Mouse (Mus musculus): ENCODE results near the gene Nhlh2. TPM values are rescaled to one million over a fixed set of nuclear protein-coding genes. Genes with fewer than 3 reads are reported as not detected.

Nhlh2 gene
- polyA plus RNA-seq, 1 experiment from 2014 or later, result 0.06 TPM

DNA sequence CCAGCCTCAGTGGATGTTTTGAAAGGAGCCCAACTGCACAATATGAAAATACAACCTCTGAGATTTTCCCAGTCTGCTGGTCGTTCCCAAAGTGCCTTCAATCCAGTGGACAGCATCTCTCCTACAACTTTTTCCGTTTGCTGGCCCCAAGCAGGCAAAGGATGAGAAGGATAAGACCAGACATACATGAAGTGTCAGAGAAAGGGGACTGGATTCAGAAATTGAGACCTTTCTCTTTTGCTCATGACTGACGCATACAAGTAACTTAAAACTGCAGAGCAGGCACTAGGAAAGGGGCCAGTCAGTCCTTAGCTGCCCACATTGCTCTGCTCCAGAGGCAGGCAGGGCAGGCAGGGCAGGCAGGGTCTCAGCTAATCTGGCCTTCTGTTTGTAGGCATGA lies 19.7 kb upstream of the Nhlh2 start:
- Histone ChIP-seq H3K4me2 (replicated peaks; ENCODE audit: low read depth, low read length) (no peak overlapping the region), H3K27ac (ENCODE audit: low read length) (no peak overlapping the region), H3K36me3 (ENCODE audit: insufficient read depth, low read length) (no peaks in the 10 kb centered on the region), H3K9ac (replicated peaks; ENCODE audit: low read length) (no peak overlapping the region), H3K4me3 (ENCODE audit: low read length) (no peak overlapping the region), H3K4me1 (ENCODE audit: insufficient read depth, low read length) (no peaks in the 10 kb centered on the region), H3K9me3 (ENCODE audit: low read length) (no peaks in the 10 kb centered on the region), H3K27me3 (ENCODE audit: insufficient read depth, low read length) (no peaks in the 10 kb centered on the region)
- WGBS, result 55% methylated on average over 3 of the region's 3 CpGs
- no peak for ATAC-seq (ENCODE audit: low FRiP score, low TSS enrichment)

DNA sequence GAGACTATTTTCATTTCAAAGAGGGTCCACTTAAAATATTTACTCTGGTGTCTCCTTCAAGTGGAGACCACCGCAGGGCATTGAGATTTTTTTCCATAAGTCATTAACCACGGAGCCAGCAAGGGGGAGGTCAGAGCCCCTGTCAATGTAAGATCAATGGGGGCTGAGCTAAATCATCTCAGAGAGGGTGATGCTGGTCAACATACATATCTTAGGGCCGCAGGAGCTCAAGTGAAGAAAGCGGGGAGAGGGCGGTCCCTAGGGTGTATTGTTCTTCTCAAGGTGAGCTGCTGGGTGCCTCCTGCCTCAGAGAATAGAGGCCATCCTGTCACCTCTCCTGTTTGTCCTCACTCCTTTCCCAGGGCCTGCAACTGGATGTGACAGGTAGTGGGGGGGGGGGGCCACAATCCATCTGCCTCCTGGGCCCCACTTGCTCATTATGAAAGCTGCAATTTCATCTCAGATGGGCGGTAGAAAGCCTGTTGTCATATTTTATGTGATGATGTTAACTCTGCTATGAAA lies 18.8 kb upstream of the Nhlh2 start:
- no peaks in the 10 kb centered on the region for H3K27me3 ChIP-seq (ENCODE audit: insufficient read depth, low read length)
- H3K4me3 ChIP-seq (ENCODE audit: low read length), result no peak overlapping the region
- ATAC-seq (ENCODE audit: low FRiP score, low TSS enrichment), result no peak
- H3K27ac ChIP-seq (ENCODE audit: low read length), result no peak overlapping the region
- H3K36me3 ChIP-seq (ENCODE audit: insufficient read depth, low read length), result no peaks in the 10 kb centered on the region
- H3K9ac ChIP-seq (replicated peaks; ENCODE audit: low read length), result no peak overlapping the region
- 52% methylated on average over 6 of the region's 6 CpGs for WGBS
- no peak overlapping the region for H3K4me2 ChIP-seq (replicated peaks; ENCODE audit: low read depth, low read length)
- H3K4me1 ChIP-seq (ENCODE audit: insufficient read depth, low read length), result no peaks in the 10 kb centered on the region
- H3K9me3 ChIP-seq (ENCODE audit: low read length), result no peaks in the 10 kb centered on the region

DNA sequence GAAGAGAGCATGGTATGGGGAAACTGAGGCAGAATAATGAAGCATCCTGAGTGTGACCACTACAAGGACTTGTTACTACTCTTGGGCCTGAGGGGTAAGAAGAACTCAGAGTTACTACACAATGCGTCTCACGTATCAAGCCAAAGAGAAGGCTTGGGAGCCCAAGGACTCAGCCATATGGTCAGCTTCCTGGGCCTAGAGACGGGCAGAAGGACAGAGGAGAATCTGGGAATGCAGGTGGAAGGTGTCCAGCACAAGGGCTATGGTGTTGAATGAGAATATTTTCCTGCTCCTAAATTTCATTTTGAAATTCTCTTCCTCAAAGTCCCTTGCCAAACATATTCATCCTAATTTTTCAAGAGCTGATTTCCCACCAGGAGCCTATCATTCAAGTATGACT lies 12.0 kb upstream of the Nhlh2 start:
- H3K4me1 ChIP-seq (ENCODE audit: insufficient read depth, low read length), result no peaks in the 10 kb centered on the region
- no peak for ATAC-seq (ENCODE audit: low FRiP score, low TSS enrichment)
- H3K27me3 ChIP-seq (ENCODE audit: insufficient read depth, low read length), result no peaks in the 10 kb centered on the region
- no peak overlapping the region for H3K27ac ChIP-seq (ENCODE audit: low read length)
- 90% methylated on average over 3 of the region's 3 CpGs for WGBS
- no peaks in the 10 kb centered on the region for H3K36me3 ChIP-seq (ENCODE audit: insufficient read depth, low read length)
- no peaks in the 10 kb centered on the region for H3K9me3 ChIP-seq (ENCODE audit: low read length)
- no peak overlapping the region for H3K4me2 ChIP-seq (replicated peaks; ENCODE audit: low read depth, low read length)
- no peak overlapping the region for H3K4me3 ChIP-seq (ENCODE audit: low read length)
- H3K9ac ChIP-seq (replicated peaks; ENCODE audit: low read length), result no peak overlapping the region

DNA sequence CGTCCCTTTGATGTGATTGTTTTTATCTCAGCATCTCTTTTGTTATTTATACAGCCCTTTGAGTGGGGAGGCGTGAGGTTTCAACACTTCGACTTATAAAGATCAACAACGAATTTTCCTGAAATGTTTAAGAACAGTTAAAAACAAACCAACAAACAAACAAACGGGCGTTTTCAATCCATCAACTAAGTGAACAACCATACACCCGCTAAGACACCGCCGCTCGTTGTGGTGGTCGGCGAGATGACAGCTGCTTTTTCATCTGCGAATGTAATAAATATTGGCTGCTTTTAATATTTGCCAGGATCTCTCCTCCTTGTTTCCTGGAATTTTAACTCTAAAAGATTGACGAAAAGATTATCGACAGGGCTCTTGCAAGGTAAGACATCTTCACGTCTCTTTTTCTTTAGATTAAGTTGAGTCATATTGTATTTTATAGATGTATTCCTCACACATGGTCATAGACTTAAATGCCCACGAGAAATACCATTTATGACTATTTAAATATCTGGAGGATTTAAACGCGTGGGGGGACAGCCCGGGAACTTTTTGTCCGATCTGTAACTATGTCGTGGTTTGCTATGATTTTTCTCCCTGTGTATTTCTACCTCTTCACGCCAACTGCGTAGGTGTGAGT lies 923 bp downstream of the Nhlh2 start:
- ATAC-seq (ENCODE audit: low FRiP score, low TSS enrichment), result no peak
- Histone ChIP-seq H3K4me2 (replicated peaks; ENCODE audit: low read depth, low read length) (peak overlapping the region; percentile 51; the same call in 1 of the 2 replicates), H3K27ac (ENCODE audit: low read length) (no peak overlapping the region), H3K9ac (replicated peaks; ENCODE audit: low read length) (no peak overlapping the region), H3K36me3 (ENCODE audit: insufficient read depth, low read length) (no peaks in the 10 kb centered on the region), H3K4me3 (ENCODE audit: low read length) (peak overlapping the region; percentile 40), H3K4me1 (ENCODE audit: insufficient read depth, low read length) (peaks cover 19% of the 10 kb centered on the region), H3K27me3 (ENCODE audit: insufficient read depth, low read length) (peaks cover 67% of the 10 kb centered on the region), H3K9me3 (ENCODE audit: low read length) (no peaks in the 10 kb centered on the region)
- 4% methylated on average over 24 of the region's 24 CpGs for WGBS

DNA sequence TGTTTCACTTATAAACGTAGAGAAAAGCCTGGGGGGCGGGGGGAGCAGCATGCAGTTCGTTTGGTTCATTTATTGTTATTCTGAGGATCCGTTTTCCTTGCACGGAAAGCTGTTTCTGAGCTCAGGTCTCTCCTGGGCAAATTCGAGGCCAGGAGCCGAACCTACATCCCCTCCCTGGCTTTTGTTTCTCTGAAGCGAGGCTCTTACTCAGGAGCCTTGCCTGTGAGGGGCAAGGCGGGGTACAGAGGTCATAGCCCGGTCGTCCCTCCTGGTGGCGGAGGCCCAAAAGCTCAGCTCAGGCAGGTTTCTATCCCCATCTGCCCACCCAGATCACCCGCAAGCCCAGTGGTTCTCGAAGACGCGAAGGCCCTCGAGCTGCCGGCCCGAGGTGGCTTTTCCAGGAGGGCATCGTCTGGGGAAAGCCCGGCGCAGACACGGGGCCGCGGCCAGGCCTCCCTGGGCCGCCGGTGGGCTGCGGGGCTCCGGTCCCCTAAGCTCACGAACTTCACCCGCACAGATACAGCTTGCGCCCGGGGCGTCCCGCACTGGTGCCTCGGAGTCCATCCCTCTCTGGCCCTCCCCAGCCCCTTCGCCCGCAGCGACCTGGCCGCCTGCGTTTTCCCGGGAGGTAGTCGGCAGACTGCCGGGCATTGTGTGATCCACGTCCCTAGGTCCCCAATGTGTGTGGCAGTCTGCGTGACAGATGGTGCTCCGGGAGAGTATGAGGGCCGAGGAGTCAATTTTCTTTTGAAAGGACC lies 1.6 kb downstream of the Nhlh2 start:
- H3K27me3 ChIP-seq (ENCODE audit: insufficient read depth, low read length), result peaks cover 74% of the 10 kb centered on the region
- H3K36me3 ChIP-seq (ENCODE audit: insufficient read depth, low read length), result no peaks in the 10 kb centered on the region
- peak overlapping the region; percentile 40 for H3K4me3 ChIP-seq (ENCODE audit: low read length)
- H3K27ac ChIP-seq (ENCODE audit: low read length), result no peak overlapping the region
- 2% methylated on average over 48 of the region's 48 CpGs for WGBS
- H3K9ac ChIP-seq (replicated peaks; ENCODE audit: low read length), result peak overlapping the region; percentile 38; the same call in 1 of the 2 replicates
- H3K4me2 ChIP-seq (replicated peaks; ENCODE audit: low read depth, low read length), result peak overlapping the region; percentile 51
- peaks cover 19% of the 10 kb centered on the region for H3K4me1 ChIP-seq (ENCODE audit: insufficient read depth, low read length)
- ATAC-seq (ENCODE audit: low FRiP score, low TSS enrichment), result peak; percentile 27; the same call in 1 of the 2 replicates
- no peaks in the 10 kb centered on the region for H3K9me3 ChIP-seq (ENCODE audit: low read length)

DNA sequence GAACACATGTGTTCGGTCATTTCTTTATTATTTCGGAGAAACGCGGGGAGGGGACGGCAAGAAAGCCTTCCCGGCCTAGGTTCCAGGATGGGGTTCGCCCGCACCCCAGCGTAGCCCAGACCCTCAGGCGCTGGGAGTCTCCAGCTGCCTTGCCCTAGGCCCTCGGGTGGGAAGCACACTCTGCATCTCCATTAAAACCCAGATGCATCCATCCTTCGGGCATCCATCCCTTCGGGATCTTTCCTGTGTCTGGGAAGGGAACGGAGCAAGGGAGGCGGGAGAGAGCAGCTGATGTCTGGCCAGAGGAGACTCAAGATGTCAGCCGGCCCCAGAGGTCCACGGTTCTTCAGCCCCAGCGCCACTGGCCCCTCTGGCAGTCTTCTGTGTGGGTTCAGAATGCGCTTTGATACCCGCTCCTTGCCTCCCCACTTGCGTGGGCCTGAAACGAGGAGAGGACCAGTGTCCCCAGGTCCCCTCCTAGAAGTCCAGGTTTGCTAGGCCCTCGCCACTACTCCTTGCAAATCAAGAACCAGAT lies 2.3 kb downstream of the Nhlh2 start:
- peak; percentile 23; the same call in 1 of the 2 replicates for ATAC-seq (ENCODE audit: low FRiP score, low TSS enrichment)
- WGBS, result 5% methylated on average over 23 of the region's 23 CpGs
- H3K27me3 ChIP-seq (ENCODE audit: insufficient read depth, low read length), result peaks cover 81% of the 10 kb centered on the region
- H3K4me1 ChIP-seq (ENCODE audit: insufficient read depth, low read length), result peaks cover 19% of the 10 kb centered on the region
- H3K4me3 ChIP-seq (ENCODE audit: low read length), result peak overlapping the region; percentile 40
- no peak overlapping the region; the same call in 1 of the 2 replicates for H3K9ac ChIP-seq (replicated peaks; ENCODE audit: low read length)
- no peaks in the 10 kb centered on the region for H3K36me3 ChIP-seq (ENCODE audit: insufficient read depth, low read length)
- H3K9me3 ChIP-seq (ENCODE audit: low read length), result no peaks in the 10 kb centered on the region
- H3K27ac ChIP-seq (ENCODE audit: low read length), result no peak overlapping the region
- H3K4me2 ChIP-seq (replicated peaks; ENCODE audit: low read depth, low read length), result peak overlapping the region; percentile 51

DNA sequence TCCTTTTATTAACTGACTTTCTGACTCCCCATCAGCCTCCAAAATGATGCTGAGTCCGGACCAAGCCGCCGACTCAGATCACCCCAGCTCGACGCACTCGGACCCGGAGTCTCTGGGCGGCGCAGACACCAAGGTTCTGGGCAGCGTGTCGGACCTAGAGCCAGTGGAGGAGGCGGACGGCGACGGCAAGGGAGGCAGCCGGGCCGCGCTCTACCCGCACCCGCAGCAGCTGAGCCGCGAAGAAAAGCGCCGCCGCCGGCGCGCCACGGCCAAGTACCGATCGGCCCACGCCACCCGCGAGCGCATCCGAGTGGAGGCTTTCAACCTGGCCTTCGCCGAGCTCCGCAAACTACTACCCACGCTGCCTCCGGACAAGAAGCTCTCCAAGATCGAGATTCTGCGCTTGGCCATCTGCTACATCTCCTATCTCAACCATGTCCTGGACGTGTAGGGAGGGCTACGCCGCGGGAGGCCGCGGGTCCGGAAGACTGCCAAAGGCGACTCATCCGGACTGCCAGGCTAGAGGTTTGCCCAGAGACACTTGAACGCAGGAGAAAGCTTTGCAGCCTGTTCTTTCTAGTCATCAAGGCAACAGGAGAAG lies 2.8 kb downstream of the Nhlh2 start:
- Histone ChIP-seq H3K4me2 (replicated peaks; ENCODE audit: low read depth, low read length) (peak overlapping the region; percentile 51), H3K27me3 (ENCODE audit: insufficient read depth, low read length) (peaks cover 82% of the 10 kb centered on the region), H3K9me3 (ENCODE audit: low read length) (no peaks in the 10 kb centered on the region), H3K4me1 (ENCODE audit: insufficient read depth, low read length) (peaks cover 19% of the 10 kb centered on the region), H3K9ac (replicated peaks; ENCODE audit: low read length) (0 out of 2 replicates have a peak overlapping the region, but pooled peaks have one; percentile 11), H3K27ac (ENCODE audit: low read length) (no peak overlapping the region), H3K36me3 (ENCODE audit: insufficient read depth, low read length) (no peaks in the 10 kb centered on the region), H3K4me3 (ENCODE audit: low read length) (peak overlapping the region; percentile 40)
- no peak for ATAC-seq (ENCODE audit: low FRiP score, low TSS enrichment)
- under 1% methylated on average over 53 of the region's 53 CpGs for WGBS

DNA sequence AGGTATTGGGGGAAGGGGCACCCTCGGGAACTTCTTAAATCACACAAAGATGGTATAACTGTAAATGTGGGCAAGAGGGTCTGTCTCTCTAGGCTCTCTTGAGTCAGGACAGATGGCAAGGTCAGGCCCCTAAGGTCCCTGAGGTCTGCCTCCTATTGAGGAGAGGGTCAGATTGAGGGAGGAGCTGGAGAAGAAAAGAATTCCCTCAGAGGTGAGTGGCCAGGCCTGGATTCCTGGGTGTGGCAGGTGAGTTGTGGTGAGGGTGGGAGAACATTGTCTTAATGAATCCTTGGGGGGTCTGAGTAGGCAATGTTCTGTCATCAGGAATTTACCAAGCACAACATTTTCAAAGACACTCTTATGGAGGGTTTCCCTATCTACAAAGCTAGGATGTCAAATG lies 10.7 kb downstream of the Nhlh2 start:
- 62% methylated on average over 1 of the region's 1 CpGs for WGBS
- Histone ChIP-seq H3K4me3 (ENCODE audit: low read length) (no peak overlapping the region), H3K4me1 (ENCODE audit: insufficient read depth, low read length) (no peaks in the 10 kb centered on the region), H3K9me3 (ENCODE audit: low read length) (no peaks in the 10 kb centered on the region), H3K4me2 (replicated peaks; ENCODE audit: low read depth, low read length) (no peak overlapping the region), H3K27me3 (ENCODE audit: insufficient read depth, low read length) (peaks cover 70% of the 10 kb centered on the region), H3K36me3 (ENCODE audit: insufficient read depth, low read length) (no peaks in the 10 kb centered on the region), H3K27ac (ENCODE audit: low read length) (no peak overlapping the region), H3K9ac (replicated peaks; ENCODE audit: low read length) (no peak overlapping the region)
- ATAC-seq (ENCODE audit: low FRiP score, low TSS enrichment), result no peak

DNA sequence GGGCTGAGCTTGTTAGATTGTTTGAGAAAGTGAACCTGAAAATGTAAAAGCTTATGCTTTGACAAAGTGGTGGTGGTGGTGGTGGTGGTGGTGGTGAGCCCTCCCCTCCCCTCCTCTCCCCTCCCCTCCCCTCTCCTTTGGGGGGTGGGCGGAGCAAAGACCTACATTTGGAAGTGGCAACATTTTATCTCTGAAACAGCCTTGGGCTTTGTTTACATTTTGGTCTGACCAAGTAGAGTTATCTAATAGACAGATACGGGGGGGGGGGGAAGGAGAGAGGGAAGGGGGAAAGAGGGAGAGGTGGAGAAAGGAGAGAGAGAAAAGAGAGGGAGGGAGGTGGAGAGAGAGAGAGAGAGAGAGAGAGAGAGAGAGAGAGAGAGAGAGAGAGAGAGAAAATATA lies 12.8 kb downstream of the Nhlh2 start:
- no peak for ATAC-seq (ENCODE audit: low FRiP score, low TSS enrichment)
- no peak overlapping the region for H3K4me3 ChIP-seq (ENCODE audit: low read length)
- H3K4me1 ChIP-seq (ENCODE audit: insufficient read depth, low read length), result no peaks in the 10 kb centered on the region
- no peak overlapping the region for H3K4me2 ChIP-seq (replicated peaks; ENCODE audit: low read depth, low read length)
- H3K36me3 ChIP-seq (ENCODE audit: insufficient read depth, low read length), result no peaks in the 10 kb centered on the region
- peaks cover 53% of the 10 kb centered on the region for H3K27me3 ChIP-seq (ENCODE audit: insufficient read depth, low read length)
- no peaks in the 10 kb centered on the region for H3K9me3 ChIP-seq (ENCODE audit: low read length)
- 15% methylated on average over 2 of the region's 2 CpGs for WGBS
- H3K9ac ChIP-seq (replicated peaks; ENCODE audit: low read length), result no peak overlapping the region
- no peak overlapping the region for H3K27ac ChIP-seq (ENCODE audit: low read length)
